Mouse (Mus musculus): ENCODE data around the gene Bicc1. TPM values are rescaled to one million over a fixed set of nuclear protein-coding genes. Genes with fewer than 3 reads are reported as not detected.

Bicc1 gene
- total and polyA plus RNA-seq, 3 experiments: 13.7 to 17.1 (median 14.6) TPM

DNA sequence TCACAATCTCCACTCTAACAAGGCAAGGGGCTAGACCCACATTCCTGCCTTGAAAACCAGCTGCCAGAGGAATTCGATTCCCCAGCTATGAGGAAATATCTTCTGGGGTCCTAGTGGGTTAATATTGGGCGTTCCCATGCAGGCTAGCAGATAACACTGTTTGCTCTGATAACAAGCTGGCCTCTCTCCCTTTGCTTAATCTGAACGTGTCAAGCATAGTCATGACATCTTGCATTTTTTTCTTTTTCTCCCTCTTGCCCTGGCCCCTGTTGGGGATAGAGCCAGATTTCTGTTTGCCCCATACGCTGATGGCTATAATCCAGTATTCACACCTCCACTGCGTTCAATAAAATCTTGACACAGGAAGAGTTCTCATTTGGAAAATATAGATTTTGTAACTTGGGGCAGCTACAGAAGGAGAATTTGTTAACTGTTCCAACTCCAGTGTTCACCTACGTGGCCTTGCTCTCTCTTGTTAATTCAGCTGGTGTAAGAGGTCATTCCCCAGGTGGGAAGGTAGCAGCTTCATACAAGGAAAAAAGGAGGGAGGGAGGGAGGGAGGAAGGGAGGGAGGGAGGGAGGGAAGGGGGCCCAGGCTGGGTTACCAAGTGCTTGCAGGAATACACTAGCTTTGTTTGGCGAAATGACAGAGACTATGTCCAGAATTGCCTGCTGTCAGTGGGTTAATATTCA lies 24.0 kb upstream of the Bicc1 start:
- 17% methylated on average over 7 of the region's 7 CpGs for WGBS
- Histone ChIP-seq H3K36me3 (ENCODE audit: control insufficient read depth, insufficient read depth, low read length) (no peaks in the 10 kb centered on the region), H3K4me1 (ENCODE audit: control insufficient read depth, insufficient read depth, low read length) (no peaks in the 10 kb centered on the region), H3K27ac (no peak overlapping the region), H3K27me3 (ENCODE audit: control insufficient read depth, insufficient read depth, low read length) (no peaks in the 10 kb centered on the region), H3K4me3 (no peak overlapping the region), H3K9ac (ENCODE audit: low read depth, low read length) (no peak overlapping the region), H3K79me2 (replicated peaks; ENCODE audit: control insufficient read depth, insufficient read depth, low read length) (no peaks in the 10 kb centered on the region)
- intact Hi-C loops (cut with DNase I): no loop called here
- DNase-seq: no peak
- TF ChIP-seq EP300 (IDR thresholded peaks at IDR 0.05; ENCODE audit: insufficient read depth, low read depth, low read length) (no peak), CTCF (IDR thresholded peaks at IDR 0.05) (no peak), POLR2A (IDR thresholded peaks at IDR 0.05; ENCODE audit: insufficient read depth, low read depth, low read length) (no peak)

DNA sequence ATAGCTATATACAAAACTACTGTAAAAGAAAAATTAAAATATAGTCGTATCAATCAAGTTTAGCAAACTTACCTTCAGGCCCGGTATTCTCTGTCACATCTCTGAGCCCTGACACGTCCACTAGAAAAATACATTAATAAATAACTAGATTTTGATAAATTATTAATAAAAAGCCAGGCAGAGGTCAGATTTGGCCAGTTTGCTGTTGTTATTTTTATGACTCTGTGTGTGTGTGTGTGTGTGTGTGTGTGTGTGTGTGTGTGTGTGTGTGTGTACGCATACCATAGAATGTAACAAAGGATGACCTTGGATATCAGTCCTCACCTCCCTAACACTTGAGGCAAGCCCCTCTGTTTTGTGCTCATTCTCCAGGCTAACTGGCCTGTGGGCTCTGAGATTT lies 22.4 kb upstream of the Bicc1 start:
- Histone ChIP-seq H3K27me3 (ENCODE audit: control insufficient read depth, insufficient read depth, low read length) (no peaks in the 10 kb centered on the region), H3K79me2 (replicated peaks; ENCODE audit: control insufficient read depth, insufficient read depth, low read length) (no peaks in the 10 kb centered on the region), H3K36me3 (ENCODE audit: control insufficient read depth, insufficient read depth, low read length) (no peaks in the 10 kb centered on the region), H3K4me3 (no peak overlapping the region), H3K4me1 (ENCODE audit: control insufficient read depth, insufficient read depth, low read length) (no peaks in the 10 kb centered on the region), H3K27ac (no peak overlapping the region), H3K9ac (ENCODE audit: low read depth, low read length) (no peak overlapping the region)
- DNase-seq: no peak
- intact Hi-C loops (cut with DNase I): no loop called here
- no peak for TF ChIP-seq POLR2A (IDR thresholded peaks at IDR 0.05; ENCODE audit: insufficient read depth, low read depth, low read length)
- no peak for TF ChIP-seq EP300 (IDR thresholded peaks at IDR 0.05; ENCODE audit: insufficient read depth, low read depth, low read length)
- WGBS: 83% methylated on average over 4 of the region's 4 CpGs

DNA sequence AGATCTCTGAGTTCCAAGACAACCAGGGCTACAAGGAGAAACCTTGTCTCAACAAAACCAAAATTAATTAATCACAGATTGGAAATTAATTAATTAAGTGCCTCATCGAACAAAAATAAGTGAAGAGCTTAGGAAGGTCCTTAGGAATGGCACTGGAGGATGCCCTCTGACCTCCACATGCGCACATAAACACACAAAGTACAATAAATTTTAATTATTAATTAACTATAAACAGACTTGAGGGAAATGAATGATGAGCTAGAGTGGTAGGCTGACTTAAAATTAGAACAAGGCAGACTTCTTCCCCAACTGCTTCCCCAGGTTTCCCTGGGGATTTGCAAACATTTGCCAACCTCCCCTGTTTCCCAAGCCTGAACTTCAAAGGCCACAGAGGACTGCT lies 21.6 kb upstream of the Bicc1 start:
- H3K4me3 ChIP-seq: no peak overlapping the region
- no peak overlapping the region for H3K27ac ChIP-seq
- H3K27me3 ChIP-seq (ENCODE audit: control insufficient read depth, insufficient read depth, low read length): no peaks in the 10 kb centered on the region
- H3K9ac ChIP-seq (ENCODE audit: low read depth, low read length): no peak overlapping the region
- 76% methylated on average over 2 of the region's 2 CpGs for WGBS
- DNase-seq: no peak
- H3K36me3 ChIP-seq (ENCODE audit: control insufficient read depth, insufficient read depth, low read length): no peaks in the 10 kb centered on the region
- H3K79me2 ChIP-seq (replicated peaks; ENCODE audit: control insufficient read depth, insufficient read depth, low read length): no peaks in the 10 kb centered on the region
- intact Hi-C loops (cut with DNase I): no loop called here
- no peak for TF ChIP-seq EP300 (IDR thresholded peaks at IDR 0.05; ENCODE audit: insufficient read depth, low read depth, low read length)
- TF ChIP-seq CTCF (IDR thresholded peaks at IDR 0.05): no peak
- TF ChIP-seq POLR2A (IDR thresholded peaks at IDR 0.05; ENCODE audit: insufficient read depth, low read depth, low read length): no peak
- no peaks in the 10 kb centered on the region for H3K4me1 ChIP-seq (ENCODE audit: control insufficient read depth, insufficient read depth, low read length)

DNA sequence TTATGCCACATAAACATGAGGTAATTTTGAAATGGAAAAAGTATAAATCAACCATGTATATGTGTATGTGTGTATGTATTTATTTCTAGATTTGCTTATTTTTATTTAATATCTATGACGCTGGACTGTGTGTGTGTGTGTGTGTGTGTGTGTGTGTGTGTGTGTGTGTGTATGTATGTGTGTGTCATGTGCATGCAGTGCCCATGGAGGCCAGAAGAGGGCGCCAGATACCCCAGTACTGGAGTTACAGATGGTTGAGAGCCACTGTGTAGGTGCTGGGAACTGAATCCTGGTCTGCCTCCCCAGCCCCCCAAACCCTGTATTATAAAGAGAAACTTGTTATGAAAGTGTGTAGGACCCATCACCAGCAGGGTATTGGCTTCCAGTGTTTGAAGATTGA lies 20.6 kb upstream of the Bicc1 start:
- Histone ChIP-seq H3K27ac (no peak overlapping the region), H3K36me3 (ENCODE audit: control insufficient read depth, insufficient read depth, low read length) (no peaks in the 10 kb centered on the region), H3K79me2 (replicated peaks; ENCODE audit: control insufficient read depth, insufficient read depth, low read length) (no peaks in the 10 kb centered on the region), H3K27me3 (ENCODE audit: control insufficient read depth, insufficient read depth, low read length) (no peaks in the 10 kb centered on the region), H3K9ac (ENCODE audit: low read depth, low read length) (no peak overlapping the region), H3K4me1 (ENCODE audit: control insufficient read depth, insufficient read depth, low read length) (no peaks in the 10 kb centered on the region), H3K4me3 (no peak overlapping the region)
- WGBS: 85% methylated on average over 2 of the region's 2 CpGs
- DNase-seq: no peak
- intact Hi-C loops (cut with DNase I): no loop called here
- TF ChIP-seq CTCF (IDR thresholded peaks at IDR 0.05): no peak
- TF ChIP-seq EP300 (IDR thresholded peaks at IDR 0.05; ENCODE audit: insufficient read depth, low read depth, low read length): no peak
- TF ChIP-seq POLR2A (IDR thresholded peaks at IDR 0.05; ENCODE audit: insufficient read depth, low read depth, low read length): no peak

DNA sequence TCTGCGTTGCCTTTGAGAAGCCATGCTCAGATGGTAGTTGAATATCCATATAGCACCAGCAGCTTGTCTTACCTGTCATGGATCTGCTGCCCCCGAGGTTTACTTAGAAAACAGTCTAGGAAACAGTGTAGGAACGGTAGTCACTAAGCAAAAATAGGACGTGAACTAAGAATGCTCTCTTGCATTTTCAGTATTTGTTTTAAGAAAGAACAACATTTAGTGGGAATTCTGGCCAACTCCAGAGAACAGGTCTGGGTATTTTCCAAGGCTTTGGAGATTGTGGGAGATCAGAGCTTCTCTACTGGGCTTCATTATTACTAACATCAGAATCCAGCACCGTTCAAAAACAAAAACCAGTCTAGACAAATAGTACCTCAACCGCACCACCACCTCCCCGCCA lies 17.7 kb upstream of the Bicc1 start:
- TF ChIP-seq EP300 (IDR thresholded peaks at IDR 0.05; ENCODE audit: insufficient read depth, low read depth, low read length): no peak
- TF ChIP-seq POLR2A (IDR thresholded peaks at IDR 0.05; ENCODE audit: insufficient read depth, low read depth, low read length): no peak
- no peak for TF ChIP-seq CTCF (IDR thresholded peaks at IDR 0.05)
- no peak for DNase-seq
- intact Hi-C loops (cut with DNase I): no loop called here
- Histone ChIP-seq H3K27ac (no peak overlapping the region), H3K27me3 (ENCODE audit: control insufficient read depth, insufficient read depth, low read length) (no peaks in the 10 kb centered on the region), H3K36me3 (ENCODE audit: control insufficient read depth, insufficient read depth, low read length) (no peaks in the 10 kb centered on the region), H3K4me3 (no peak overlapping the region), H3K79me2 (replicated peaks; ENCODE audit: control insufficient read depth, insufficient read depth, low read length) (no peaks in the 10 kb centered on the region), H3K4me1 (ENCODE audit: control insufficient read depth, insufficient read depth, low read length) (no peaks in the 10 kb centered on the region), H3K9ac (ENCODE audit: low read depth, low read length) (no peak overlapping the region)
- 49% methylated on average over 7 of the region's 7 CpGs for WGBS

DNA sequence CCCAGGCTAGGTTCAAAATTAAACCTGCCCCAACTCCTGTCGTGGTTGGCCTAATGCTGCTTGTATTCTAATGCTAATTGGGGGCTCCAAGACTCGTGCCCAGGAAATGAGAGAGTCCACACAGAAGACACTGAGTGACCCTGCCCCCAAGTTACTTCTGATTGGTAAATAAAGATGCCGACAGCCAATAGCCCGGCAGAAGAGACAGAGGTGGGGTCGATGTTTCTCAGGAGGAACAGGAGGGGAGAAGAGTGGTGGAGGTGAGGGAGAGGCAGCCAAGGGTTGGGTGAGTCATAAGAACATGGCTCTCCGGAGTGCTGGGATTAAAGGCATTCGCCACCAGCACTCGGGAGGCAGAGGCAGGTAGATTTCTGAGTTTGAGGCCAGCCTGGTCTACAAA lies 16.8 kb upstream of the Bicc1 start:
- DNase-seq: no peak
- no peaks in the 10 kb centered on the region for H3K36me3 ChIP-seq (ENCODE audit: control insufficient read depth, insufficient read depth, low read length)
- H3K79me2 ChIP-seq (replicated peaks; ENCODE audit: control insufficient read depth, insufficient read depth, low read length): no peaks in the 10 kb centered on the region
- H3K4me3 ChIP-seq: no peak overlapping the region
- no peaks in the 10 kb centered on the region for H3K27me3 ChIP-seq (ENCODE audit: control insufficient read depth, insufficient read depth, low read length)
- H3K4me1 ChIP-seq (ENCODE audit: control insufficient read depth, insufficient read depth, low read length): no peaks in the 10 kb centered on the region
- intact Hi-C loops (cut with DNase I): no loop called here
- TF ChIP-seq CTCF (IDR thresholded peaks at IDR 0.05) (no peak), POLR2A (IDR thresholded peaks at IDR 0.05; ENCODE audit: insufficient read depth, low read depth, low read length) (no peak), EP300 (IDR thresholded peaks at IDR 0.05; ENCODE audit: insufficient read depth, low read depth, low read length) (no peak)
- H3K9ac ChIP-seq (ENCODE audit: low read depth, low read length): no peak overlapping the region
- H3K27ac ChIP-seq: no peak overlapping the region
- 80% methylated on average over 8 of the region's 8 CpGs for WGBS

Measured in heart, adult 2 months (tissue).